Mouse (Mus musculus) ovary, adult 18-20 months (tissue): ENCODE measurements around the gene Clic3.

ENCODE experiments used
- DNase-seq: peaks from one replicate; pipeline ENCODE4 v3.0.0; 2022; ENCODE audit warnings: low spot score, mixed read lengths

Gene Clic3

DNA sequence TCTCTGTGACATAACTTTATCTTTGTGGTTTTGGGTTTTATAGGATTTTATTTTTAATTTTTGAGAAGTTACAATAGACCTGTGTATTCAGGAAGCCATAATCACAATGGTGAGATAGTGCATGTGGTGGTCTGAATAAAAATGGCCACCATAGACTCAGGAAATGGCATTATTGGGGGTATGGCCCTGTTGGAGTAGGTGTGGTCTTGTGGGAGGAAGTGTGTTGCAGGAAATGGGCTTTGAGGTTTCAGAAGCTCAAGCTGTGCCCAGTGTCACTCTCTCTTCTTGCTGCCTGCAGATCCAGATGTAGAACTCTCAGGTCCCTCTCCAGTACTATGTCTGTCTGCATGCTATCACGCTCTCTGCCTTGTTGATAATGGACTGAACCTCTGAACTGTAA, 23.9 kb downstream of the Clic3 start:
- DNase-seq, result no peak

- no peak for DNase-seq
These were observed 26.3 kb downstream of the Clic3 start for GRCm38 (mm10) chr2:25482969-25483368.

GRCm38 (mm10) chr2:25484901-25485647, 28.4 kb downstream of the Clic3 start:
- no peak for DNase-seq

- DNase-seq, result no peak
These were observed 31.5 kb downstream of the Clic3 start for GRCm38 (mm10) chr2:25487965-25488670.

DNA sequence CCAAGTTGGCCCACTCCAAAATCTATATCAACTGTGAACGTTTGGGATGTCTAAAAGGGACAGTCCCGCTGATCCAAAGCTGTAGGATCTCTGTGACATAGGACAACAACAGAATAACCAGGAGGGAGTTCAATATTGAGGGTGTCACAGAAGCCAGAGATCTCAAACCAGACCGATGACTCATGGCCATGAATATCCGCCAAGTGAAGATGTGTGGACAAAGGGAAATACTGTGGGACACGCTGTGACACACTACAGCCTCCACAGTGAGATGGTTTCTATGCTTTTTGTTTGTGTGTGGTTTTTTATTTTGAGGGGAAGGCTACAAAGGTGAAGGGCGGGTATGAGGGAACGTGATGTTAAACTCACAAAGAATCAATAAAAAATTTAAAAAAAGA, 32.0 kb downstream of the Clic3 start:
- no peak for DNase-seq

DNA sequence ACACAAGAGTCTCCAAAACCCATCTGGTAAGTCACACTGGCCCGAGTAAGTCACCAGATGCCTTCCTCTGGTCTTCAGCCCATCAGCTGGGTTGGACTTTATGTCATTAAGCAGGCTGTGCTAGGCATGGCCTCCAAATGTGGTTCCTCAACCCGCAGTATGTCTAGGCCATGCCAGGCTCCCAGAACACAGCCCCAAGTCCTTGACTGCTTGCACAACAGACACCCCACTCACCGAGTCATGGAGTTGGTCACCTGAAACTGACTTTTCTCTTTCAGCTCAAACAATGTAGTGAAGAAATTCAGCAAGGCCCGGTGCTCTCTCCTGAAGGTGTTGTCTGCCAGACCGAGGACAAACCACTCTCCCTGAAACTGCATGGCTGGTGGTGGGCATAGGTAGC, 36.4 kb downstream of the Clic3 start:
- DNase-seq, result no peak

- no peak for DNase-seq
These were observed 36.9 kb downstream of the Clic3 start, which contains the start of gene Lcn12 for GRCm38 (mm10) chr2:25493476-25493961. Lcn12 (minus strand) TSS chr2:25493911.

DNA sequence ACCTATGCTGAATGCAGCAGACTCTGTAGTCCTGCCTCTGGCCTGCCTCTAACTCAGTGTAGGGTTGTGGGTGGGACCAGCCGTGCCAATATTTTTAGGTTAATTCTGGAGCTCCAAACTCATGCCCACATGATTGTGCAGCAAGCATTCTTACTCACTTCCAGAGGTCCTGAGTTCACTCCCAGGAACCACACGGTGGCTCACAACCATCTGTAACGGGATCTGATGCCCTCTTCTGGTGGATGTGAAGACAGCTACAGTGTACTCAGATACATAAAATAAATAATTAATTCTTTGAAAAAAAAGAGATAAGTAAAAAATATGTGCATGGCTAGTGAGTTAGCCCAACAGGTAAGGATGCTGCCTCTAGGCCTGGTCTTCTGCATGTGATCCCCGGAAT, 39.8 kb downstream of the Clic3 start:
- no peak for DNase-seq

DNA sequence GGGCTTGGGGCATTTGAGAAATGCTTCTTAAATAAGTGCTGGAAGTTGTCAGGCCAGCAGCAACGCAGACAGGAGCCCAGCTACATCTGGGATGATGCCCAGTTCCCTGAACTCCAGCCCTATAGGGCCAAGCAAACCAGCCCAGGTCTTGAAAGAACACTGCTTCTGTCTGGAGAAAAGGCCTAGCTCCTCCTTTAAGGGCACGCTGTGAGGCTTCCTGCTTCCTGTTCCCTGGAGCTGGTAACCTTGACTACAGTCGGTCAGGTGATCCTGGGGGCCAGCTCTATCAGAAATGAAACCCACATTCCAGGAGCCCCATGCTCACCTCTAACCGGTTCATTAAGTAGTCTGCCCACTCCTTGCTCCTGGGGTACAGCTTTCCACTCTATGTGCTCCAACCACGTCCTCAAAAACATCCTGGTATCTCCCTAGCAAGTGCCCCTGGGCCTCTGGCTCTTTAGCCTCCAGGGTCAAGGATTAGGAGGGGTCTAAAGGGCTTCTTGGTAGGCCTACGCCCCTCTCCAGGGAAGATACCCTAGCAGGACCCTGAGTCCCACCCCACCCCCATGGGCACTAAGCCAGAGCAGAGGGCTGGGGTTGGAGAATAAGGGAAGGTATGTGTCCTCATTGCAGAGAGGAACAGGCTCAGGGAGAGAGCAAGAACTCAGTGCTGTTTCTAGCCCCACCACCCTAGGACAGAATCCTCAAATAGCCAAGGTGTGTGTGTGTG, 41.4 kb downstream of the Clic3 start:
- DNase-seq, result no peak

- no peak for DNase-seq
These were observed 42.2 kb downstream of the Clic3 start for GRCm38 (mm10) chr2:25498622-25499478.

DNA sequence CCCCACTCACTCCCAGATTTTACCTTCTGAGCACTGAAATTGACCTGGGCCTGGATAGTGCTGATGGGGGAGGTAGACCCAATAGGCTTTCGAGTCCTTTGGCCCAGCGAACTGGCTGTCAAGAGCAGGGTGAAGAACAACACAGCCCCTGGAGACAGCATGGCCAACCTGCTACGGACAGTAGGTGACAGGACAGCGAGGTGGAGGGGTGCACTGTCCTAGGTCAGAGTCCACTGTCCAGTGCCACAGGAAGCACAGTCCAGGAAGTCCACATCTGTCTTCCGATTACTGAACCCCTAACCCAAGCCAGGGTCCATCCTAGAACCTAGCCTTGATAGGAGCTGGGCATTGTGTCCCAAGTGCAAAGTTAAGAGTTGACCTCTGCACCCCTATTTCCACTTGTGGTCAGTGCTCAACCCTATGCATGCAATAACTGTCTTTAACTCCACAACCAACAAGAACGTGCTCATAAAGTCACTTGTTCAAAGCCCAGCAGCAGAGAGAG, 43.5 kb downstream of the Clic3 start:
- DNase-seq, result no peak

DNA sequence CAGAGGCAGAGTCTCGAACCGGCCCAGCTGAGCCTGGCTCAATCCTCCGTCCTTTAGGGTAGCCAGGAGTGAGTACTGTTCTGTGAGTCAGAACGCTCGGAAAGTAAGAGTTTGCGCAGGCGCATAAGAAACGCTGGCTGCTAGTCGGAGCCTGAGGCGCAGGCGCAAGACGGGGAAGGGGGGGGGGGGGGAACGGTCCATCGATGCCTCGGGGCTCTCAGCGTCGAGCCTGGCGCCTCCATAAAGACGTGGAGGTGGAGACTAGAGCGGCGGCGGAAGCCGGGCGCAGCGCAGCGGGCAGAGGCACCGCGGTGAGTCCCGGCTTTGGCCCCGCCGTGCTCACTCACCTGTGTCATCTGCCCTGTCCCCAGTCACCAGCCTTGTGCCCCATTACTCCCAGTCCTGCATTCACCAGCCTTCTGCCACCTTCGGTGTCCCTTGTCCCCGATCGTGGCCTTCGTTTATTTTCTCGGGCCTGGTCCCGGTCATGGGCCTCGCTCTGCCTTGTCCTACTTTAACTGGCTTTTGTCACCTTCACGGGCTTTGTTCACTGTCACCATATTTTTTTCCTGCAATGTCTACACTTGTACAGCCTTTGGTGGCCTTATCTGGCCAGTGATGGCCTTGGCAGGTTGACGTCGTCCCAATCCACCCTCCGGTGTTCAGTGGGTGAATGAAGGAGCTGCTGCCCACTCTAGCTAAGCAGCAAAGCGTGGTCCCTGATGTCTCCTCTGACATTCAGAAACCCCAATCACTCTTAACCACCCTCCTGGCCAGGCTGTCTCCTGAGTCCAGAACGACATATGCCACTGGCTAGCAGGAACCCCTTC, 44.2 kb downstream of the Clic3 start, which contains the start of gene Fbxw5:
Gene Fbxw5 (plus strand): TSS at position 175 of the 830 bp plus-strand sequence.
- DNase-seq, result peak; percentile 83

DNA sequence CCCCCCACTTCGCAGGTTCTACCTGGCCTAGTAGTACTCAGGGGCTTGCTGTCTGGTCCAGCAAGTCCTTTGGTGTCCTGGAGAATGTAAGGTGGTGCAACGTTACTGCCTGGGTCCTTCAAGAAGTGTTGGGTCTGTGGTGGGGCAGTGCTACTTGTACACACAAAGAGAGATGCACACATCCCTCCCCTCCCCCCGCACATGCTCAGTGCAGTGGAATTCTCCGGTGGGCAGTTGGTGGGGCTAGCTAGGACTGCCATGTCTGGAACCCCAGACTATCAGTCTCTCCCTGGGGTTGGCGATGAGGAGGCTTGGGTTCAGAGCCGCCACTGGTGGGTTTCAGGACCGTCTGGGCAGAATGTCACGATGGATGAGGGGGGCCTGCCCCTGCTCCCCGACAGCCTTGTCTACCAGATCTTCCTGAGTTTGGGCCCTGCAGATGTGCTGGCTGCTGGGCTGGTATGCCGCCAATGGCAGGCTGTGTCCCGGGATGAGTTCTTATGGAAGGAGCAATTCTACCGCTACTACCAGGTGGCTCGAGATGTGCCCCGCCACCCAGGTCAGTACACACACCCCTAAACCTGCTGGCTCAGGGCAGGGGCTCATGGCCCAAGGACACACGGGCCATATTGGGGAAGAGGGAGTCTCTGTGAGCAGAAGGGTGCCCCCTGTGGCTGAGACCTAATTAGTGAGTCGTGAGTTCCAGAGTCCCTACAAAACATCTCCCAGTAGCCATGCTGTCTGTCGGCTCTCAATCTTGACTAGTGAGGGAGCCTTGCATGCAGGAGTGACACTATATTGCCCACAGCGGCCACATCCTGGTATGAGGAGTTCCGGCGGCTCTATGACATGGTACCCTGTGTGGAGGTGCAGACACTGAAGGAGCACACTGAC, 45.2 kb downstream of the Clic3 start, which contains the start of gene C8g:
Gene C8g (minus strand): TSS at position 127 of the 894 bp plus-strand sequence.
- no peak for DNase-seq

DNA sequence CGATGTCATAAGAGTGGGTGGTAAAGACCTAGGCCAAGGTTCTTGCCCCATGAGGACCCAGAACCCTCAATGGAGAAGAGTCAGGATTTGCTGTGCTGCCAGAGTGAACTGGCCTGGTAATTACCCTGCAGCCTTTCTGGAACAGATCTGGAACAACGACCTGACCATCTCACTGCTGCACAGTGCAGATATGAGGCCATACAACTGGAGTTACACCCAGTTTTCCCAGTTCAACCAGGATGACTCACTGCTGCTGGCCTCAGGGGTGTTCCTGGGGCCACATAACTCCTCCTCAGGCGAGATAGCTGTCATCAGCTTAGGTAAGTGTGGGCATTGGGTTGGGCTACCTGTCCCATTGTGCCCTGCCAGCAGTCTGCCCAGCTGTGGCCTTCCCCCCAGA, 46.1 kb downstream of the Clic3 start:
- no peak for DNase-seq

- DNase-seq, result no peak
These were observed 47.9 kb downstream of the Clic3 start for GRCm38 (mm10) chr2:25504538-25504937.

GRCm38 (mm10) chr2:25505000-25505399, 48.4 kb downstream of the Clic3 start:
- DNase-seq, result no peak

DNA sequence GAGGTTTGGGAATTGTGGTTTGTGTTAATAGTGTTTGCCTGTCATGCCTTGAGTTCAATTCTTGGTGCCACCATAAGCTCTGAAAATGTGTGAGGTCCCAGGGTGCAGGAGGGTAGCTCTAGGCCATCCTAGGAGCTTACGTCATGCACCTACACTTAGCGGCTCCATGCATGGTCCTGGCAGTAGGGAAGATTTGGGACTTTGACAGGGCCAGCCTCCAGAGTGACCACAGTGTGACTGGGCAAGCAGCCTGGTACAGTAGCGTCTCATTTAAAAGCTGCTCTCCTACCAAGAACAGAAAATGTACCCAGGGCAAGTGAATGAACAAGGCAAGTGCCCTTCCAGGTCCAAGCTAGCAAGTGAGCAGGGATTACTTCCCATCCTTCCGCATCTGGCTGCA, 49.2 kb downstream of the Clic3 start:
- no peak for DNase-seq

DNA sequence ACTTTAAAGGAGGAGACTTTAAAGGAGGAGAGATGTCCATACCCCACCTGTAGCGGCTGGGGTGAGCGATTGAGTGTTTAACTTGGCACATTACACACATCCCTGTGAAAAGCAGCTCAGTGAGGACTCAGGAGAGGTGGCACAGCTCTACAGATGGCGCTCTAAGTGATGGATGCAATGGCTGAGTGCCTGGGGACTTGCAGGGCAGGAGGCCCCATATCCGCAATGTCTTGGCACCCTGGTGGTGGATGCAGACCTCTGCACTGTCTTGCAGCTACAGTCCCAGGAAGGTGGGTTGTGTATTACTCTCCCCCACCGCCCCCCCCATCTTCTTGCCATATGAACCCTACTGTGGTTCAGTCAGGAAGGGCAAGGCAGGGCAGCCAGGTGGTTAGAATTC, 50.3 kb downstream of the Clic3 start:
- no peak for DNase-seq
